Mouse (Mus musculus): ENCODE results near the gene Cacna1c.

The Cacna1c gene

DNA sequence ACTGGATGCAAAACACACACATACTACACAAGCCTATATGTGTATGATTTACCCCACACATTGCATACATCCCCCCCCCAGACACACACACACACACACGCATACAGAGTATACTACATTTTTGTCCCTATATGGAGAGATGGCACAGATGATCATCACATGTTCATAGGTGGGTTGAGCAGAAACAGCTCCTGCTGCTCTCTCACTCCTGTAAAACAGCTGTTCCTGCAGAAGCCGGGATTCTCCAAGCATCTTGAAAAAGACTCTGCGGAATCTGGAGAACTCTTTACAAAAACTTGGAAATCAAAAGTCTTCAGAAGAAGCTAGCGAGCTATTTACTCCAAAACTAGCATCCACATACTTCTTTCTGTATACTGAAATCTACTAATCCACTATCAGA is 63.4 kb downstream of the Cacna1c start:
- DNase-seq, result no peak

GRCm38 (mm10) chr6:119132111-119132735 is 64.0 kb downstream of the Cacna1c start:
- no peak for DNase-seq

DNA sequence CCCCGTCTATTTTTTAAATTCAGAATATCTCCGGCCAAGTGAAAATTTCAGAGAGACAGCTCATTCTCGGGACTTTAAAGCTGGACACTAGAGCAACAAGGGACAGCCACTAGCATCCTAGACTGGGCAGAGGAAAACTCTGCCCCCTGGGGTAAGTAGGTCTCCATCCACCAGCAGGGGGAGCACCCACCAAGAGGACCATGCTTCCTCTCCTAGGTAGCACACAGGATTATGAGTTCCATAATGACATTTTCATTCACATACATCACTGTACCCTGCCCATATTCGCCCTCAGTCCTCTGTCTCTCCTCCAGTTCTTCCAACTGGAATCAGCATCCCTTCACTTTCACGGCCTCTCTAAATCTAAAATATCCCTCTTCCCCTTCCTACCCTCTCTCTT is 66.6 kb downstream of the Cacna1c start:
- DNase-seq, result peak; percentile 17 to 66

GRCm38 (mm10) chr6:119128521-119128920 is 67.7 kb downstream of the Cacna1c start:
- DNase-seq, result no peak

GRCm38 (mm10) chr6:119128076-119128475 is 68.1 kb downstream of the Cacna1c start:
- no peak for DNase-seq

- no peak for DNase-seq
Observed at GRCm38 (mm10) chr6:119126991-119127390, 69.2 kb downstream of the Cacna1c start.

- no peak for DNase-seq
Observed at GRCm38 (mm10) chr6:119118371-119118770, 77.8 kb downstream of the Cacna1c start.

DNA sequence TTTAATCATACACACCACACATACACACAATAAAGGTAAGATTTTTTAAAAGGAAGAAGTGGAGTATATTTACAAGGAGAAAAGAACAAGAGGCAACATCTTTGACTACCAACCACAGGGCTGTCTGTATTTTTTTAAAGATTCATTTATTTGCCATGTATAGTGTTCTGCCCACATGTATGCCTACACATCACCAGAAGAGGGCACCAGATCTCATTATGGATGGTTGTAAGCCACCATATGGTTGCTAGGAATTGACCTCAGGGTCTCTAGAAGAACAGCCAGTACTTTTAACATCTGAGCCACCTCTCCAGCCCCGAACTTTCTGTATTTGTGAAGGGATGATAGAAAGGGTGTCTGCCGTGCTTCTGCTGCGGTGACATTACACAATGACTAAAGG is 79.9 kb downstream of the Cacna1c start:
- DNase-seq, result no peak

GRCm38 (mm10) chr6:119113362-119113761 is 82.9 kb downstream of the Cacna1c start:
- no peak for DNase-seq

DNA sequence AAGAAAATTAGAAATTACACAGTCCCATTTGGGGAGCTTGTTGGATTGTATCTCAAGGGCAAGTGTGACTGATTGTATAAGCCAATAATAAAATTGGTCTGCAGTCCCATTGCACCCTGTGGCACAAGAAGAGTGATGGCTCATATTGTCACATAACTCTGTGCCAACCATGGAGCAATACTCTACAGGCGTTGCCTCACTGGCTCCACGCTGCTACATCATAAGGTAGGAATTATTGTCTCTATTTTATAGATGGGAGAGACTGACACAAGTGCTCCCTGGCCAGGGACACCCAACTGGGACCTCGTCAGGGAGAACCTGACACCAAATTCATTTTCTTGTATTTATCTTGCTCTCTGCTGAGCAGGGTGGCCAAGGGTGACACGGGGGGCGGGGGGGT is 85.8 kb downstream of the Cacna1c start:
- no peak for DNase-seq

- DNase-seq, result peak in 1 of 2 experiments; percentile 39
Observed at GRCm38 (mm10) chr6:119108466-119109394, 87.5 kb downstream of the Cacna1c start.

- no peak for DNase-seq
Observed at GRCm38 (mm10) chr6:119107856-119108465, 88.3 kb downstream of the Cacna1c start.

- DNase-seq, result no peak
Observed at GRCm38 (mm10) chr6:119107140-119107855, 88.9 kb downstream of the Cacna1c start.

- no peak for DNase-seq
Observed at GRCm38 (mm10) chr6:119106726-119107125, 89.5 kb downstream of the Cacna1c start.

GRCm38 (mm10) chr6:119105651-119106595 is 90.3 kb downstream of the Cacna1c start:
- DNase-seq, result no peak

GRCm38 (mm10) chr6:119104246-119104645 is 92.0 kb downstream of the Cacna1c start:
- DNase-seq, result peak in 1 of 2 experiments; percentile 40

DNA sequence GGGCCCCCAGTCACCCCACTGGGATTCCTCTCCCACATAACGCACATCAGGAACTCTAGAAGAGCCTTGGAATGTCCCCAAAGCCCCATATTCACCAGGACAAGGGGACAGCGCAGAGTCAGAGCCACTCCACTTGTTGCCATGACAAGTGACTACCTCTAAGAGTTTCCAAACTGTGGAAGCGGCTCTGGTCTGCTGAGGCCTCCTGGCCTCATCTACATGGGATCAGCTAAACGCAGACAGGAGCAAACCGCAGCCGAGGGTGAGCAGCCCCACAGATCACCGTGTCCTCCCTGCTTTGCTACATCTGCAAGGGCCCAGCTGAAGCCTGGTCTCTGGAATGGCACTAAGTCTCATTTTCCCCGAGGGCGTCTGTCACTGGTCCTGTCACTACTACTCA is 93.3 kb downstream of the Cacna1c start:
- no peak for DNase-seq

DNA sequence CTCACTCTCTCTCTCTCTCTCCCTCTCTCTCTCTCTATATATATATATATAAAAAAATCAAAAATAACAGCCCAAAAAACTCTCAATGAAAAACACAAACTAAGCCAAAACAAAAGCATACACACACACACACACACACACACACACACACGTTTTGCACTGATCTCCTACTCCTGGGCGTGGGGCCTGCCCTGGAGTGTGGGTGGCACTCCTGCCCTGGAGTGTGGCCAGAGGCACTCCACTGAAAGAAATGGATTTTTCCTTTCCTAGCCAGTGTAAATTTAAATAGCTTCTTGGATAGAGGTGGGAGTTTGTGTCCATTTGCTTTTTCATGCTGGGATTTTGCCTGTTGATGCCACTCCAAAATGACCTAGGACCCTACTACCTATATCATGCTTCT is 96.9 kb downstream of the Cacna1c start:
- DNase-seq, result no peak

GRCm38 (mm10) chr6:119096481-119096880 is 99.7 kb downstream of the Cacna1c start:
- DNase-seq, result no peak

DNA sequence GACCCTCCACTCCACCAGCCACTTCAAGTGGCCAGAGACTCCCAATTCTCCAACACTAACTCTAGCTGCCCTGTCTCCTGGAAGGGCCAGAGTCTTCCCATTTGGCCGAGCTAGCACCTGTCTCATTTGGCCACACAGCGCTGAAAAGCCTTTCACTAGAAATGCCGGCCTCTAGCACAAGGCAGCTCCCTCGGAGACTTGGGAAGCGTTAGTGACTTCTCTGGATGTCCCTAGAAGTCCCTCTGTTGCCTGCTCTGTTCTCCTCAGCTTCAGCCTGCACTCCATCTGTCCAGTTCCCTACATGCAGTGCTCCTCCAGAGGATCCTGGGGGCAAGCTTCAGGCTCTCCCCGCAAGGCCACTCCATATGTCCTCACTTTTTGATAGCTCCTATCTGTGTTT is 101.1 kb downstream of the Cacna1c start:
- no peak for DNase-seq

DNA sequence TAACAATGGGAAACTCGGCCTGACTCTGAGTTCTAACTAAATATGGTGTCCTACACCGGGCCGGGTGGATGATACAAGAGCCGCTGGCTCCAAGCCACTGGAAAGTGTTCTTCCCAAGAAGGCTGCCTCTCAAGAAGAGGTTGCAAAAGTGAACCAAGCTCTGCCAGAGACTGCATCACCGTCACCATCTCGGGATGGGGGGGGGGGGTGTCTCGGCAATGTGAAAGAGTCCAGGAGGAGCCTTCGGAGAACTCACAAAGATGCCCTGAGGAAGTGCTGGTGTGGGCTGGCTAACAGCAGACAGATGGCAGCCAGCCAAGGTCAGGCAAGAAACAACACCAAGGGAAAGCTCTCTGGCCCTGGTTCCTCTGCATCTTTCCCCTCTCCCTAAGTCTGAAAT is 107.0 kb downstream of the Cacna1c start:
- DNase-seq, result no peak

- no peak for DNase-seq
Observed at GRCm38 (mm10) chr6:119088381-119088780, 107.8 kb downstream of the Cacna1c start.
